Comparison of ENCODE assay signal across 11 mouse cellular contexts in genomic region chr19:37534737-37535365, GRCm38 (mm10). TPM values are rescaled to one million over a fixed set of nuclear protein-coding genes. Genes with fewer than 3 reads are reported as not detected.
DNase-seq lines count a peak whose midpoint lies in the region; ATAC-seq and TF ChIP-seq lines count a peak whose summit lies in the region.
"Had no signal": no experiment of that assay in that cellular context is flagged by ENCODE, and none has a peak within 500 bp of the region (broad histone marks: within the 10 kb centered on the region; RNA-seq: fewer than 3 reads in every experiment).

No protein-coding gene starts in this region.

- H3K4me3 ChIP-seq in liver, embryonic 11.5 days (ENCODE audit: low read depth, low read length): no peak overlapping the region
- no peak overlapping the region for H3K4me3 ChIP-seq in lung, postnatal 0 days (ENCODE audit: low read depth, low read length)
- no peak overlapping the region for H3K4me3 ChIP-seq in intestine, embryonic 15.5 days (replicated peaks)
- H3K4me3 ChIP-seq: embryonic facial prominence, embryonic 12.5 days; layer of hippocampus, adult 2 months had no signal

- 32% methylated on average over 3 of the region's 3 CpGs for WGBS in liver, embryonic 11.5 days
- 18% methylated on average over 3 of the region's 3 CpGs for WGBS in lung, postnatal 0 days
- whole genome bisulfite sequencing in intestine, embryonic 15.5 days: 36% methylated on average over 3 of the region's 3 CpGs

- TF ChIP-seq EP300 in lung, postnatal 0 days (IDR thresholded peaks at IDR 0.05): peak; percentile 94

- H3K4me1 ChIP-seq in liver, embryonic 11.5 days (replicated peaks; ENCODE audit: control insufficient read depth, insufficient read depth, low read length): peaks cover 20% of the 10 kb centered on the region
- H3K4me1 ChIP-seq in lung, postnatal 0 days (ENCODE audit: insufficient read depth, low read depth, low read length): no peaks in the 10 kb centered on the region; the same call in 1 of the 2 replicates
- H3K4me1 ChIP-seq in intestine, embryonic 15.5 days (replicated peaks): no peaks in the 10 kb centered on the region
- H3K4me1 ChIP-seq: embryonic facial prominence, embryonic 12.5 days had no signal

- H3K9me3 ChIP-seq in liver, embryonic 11.5 days (ENCODE audit: control insufficient read depth, low read length): no peaks in the 10 kb centered on the region
- H3K9me3 ChIP-seq in lung, postnatal 0 days (ENCODE audit: low read length): no peaks in the 10 kb centered on the region
- H3K9me3 ChIP-seq in intestine, embryonic 15.5 days: no peaks in the 10 kb centered on the region
- H3K9me3 ChIP-seq: embryonic facial prominence, embryonic 12.5 days had no signal

- H3K4me2 ChIP-seq in liver, embryonic 11.5 days: no peak overlapping the region
- H3K4me2 ChIP-seq in lung, postnatal 0 days (replicated peaks; ENCODE audit: low read depth, low read length): no peak overlapping the region
- H3K4me2 ChIP-seq in intestine, embryonic 15.5 days (replicated peaks): no peak overlapping the region
- H3K4me2 ChIP-seq: embryonic facial prominence, embryonic 12.5 days; heart, embryonic 11.5 days had no signal

- H3K27ac ChIP-seq in liver, embryonic 11.5 days (ENCODE audit: low read depth, low read length): no peak overlapping the region
- H3K27ac ChIP-seq in lung, postnatal 0 days (ENCODE audit: low read length): no peak overlapping the region
- no peak overlapping the region for H3K27ac ChIP-seq in intestine, embryonic 15.5 days
- H3K27ac ChIP-seq: embryonic facial prominence, embryonic 12.5 days; layer of hippocampus, adult 2 months had no signal

- H3K9ac ChIP-seq in liver, embryonic 11.5 days (ENCODE audit: low read depth, low read length): no peak overlapping the region
- H3K9ac ChIP-seq in lung, postnatal 0 days (replicated peaks; ENCODE audit: low read depth): no peak overlapping the region
- no peak overlapping the region for H3K9ac ChIP-seq in intestine, embryonic 15.5 days
- H3K9ac ChIP-seq: embryonic facial prominence, embryonic 12.5 days had no signal

- H3K27me3 ChIP-seq in liver, embryonic 11.5 days (replicated peaks; ENCODE audit: control insufficient read depth, insufficient read depth, low read length): no peaks in the 10 kb centered on the region
- H3K27me3 ChIP-seq in lung, postnatal 0 days (replicated peaks; ENCODE audit: insufficient read depth, low read length): no peaks in the 10 kb centered on the region
- H3K27me3 ChIP-seq in intestine, embryonic 15.5 days (replicated peaks): no peaks in the 10 kb centered on the region
- H3K27me3 ChIP-seq: embryonic facial prominence, embryonic 12.5 days had no signal

- H3K36me3 ChIP-seq in liver, embryonic 11.5 days (ENCODE audit: control insufficient read depth, insufficient read depth, low read length): no peaks in the 10 kb centered on the region
- H3K36me3 ChIP-seq in lung, postnatal 0 days (ENCODE audit: insufficient read depth, low read length): no peaks in the 10 kb centered on the region
- H3K36me3 ChIP-seq in intestine, embryonic 15.5 days: no peaks in the 10 kb centered on the region
- H3K36me3 ChIP-seq: embryonic facial prominence, embryonic 12.5 days had no signal

- no peak for TF ChIP-seq CTCF in lung, postnatal 0 days (IDR thresholded peaks at IDR 0.05)

- peak; percentile 35; the same call in 1 of the 2 replicates for ATAC-seq in liver, embryonic 11.5 days (replicated peaks; ENCODE audit: low FRiP score)
- peak; percentile 84 for ATAC-seq in lung, postnatal 0 days
- ATAC-seq in intestine, embryonic 15.5 days: no peak
- no peak for ATAC-seq in cerebellum, adult (ENCODE audit: insufficient number of reproducible peaks, low FRiP score, low TSS enrichment)

- no peak for DNase-seq in liver, embryonic 11.5 days (ENCODE audit: low spot score)
- no peak for DNase-seq in liver
- DNase-seq in T-cell, adult 2 months (ENCODE audit: low spot score): peak; percentile 57
- DNase-seq in lung, postnatal 0 days (ENCODE audit: low spot score): peak; percentile 78
- DNase-seq in thymus, postnatal 14 days: peak; percentile 33
- no peak for DNase-seq in cerebellum, adult 18-20 months

RNA-seq across cellular contexts. Expression of gene Exoc6, which starts 15.4 kb away (rescaled TPM):
- 53.3 and 62.0 TPM in 2 replicates for polyA plus RNA-seq in liver, embryonic 11.5 days (2014; fragmentation: Nextera tagmentation; extraction: Ambion mirVana)
- polyA plus RNA-seq in lung, postnatal 0 days (2015; fragmentation: Nextera tagmentation; extraction: Ambion mirVana): 11.3 and 11.9 TPM in 2 replicates
- 17.8 and 18.9 TPM in 2 replicates for polyA plus RNA-seq in intestine, embryonic 15.5 days (2015; fragmentation: Nextera tagmentation; extraction: Ambion mirVana)

Comparison
In these comparisons a context has a peak if more than half of its experiments do, and no peak if none do; other contexts are left out.
1. ATAC-seq: peak in liver, embryonic 11.5 days (single experiment) and lung, postnatal 0 days (single experiment); none in intestine, embryonic 15.5 days (single experiment) and cerebellum, adult (single experiment).
2. DNase-seq: peak in T-cell, adult 2 months (single experiment), lung, postnatal 0 days (single experiment) and thymus, postnatal 14 days (single experiment); none in liver, embryonic 11.5 days (single experiment), liver (single experiment) and cerebellum, adult 18-20 months (0 of 2).